Mouse (Mus musculus): ENCODE data around the gene Gm47985. TPM values are rescaled to one million over a fixed set of nuclear protein-coding genes. Genes with fewer than 3 reads are reported as not detected.
"Not testable (repeated sequence)": the region's sequence is repeated elsewhere in the genome, so short reads cannot be mapped to it uniquely, and the experiment has no call there.

Gene Gm47985
- polyA plus RNA-seq, 2 experiments from 2014 or later, result not detected

DNA sequence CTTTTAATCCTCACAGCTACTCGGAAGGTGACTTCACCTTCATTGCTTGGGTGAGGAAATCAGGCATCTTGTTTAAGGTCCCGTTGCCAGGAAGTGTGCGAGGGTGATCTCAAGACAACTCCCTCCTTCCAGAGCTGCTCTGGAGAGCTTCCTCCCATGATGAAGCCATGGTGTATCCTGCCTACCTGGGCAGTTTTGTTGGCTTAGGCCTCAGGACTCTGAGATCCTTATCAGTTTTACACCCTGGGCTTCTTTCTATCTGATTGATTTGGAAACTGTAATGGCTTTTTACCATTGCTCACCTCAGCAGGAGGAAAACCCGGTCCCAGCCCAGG lies 4.4 kb upstream of the Gm47985 start:
- ATAC-seq, result no peak

DNA sequence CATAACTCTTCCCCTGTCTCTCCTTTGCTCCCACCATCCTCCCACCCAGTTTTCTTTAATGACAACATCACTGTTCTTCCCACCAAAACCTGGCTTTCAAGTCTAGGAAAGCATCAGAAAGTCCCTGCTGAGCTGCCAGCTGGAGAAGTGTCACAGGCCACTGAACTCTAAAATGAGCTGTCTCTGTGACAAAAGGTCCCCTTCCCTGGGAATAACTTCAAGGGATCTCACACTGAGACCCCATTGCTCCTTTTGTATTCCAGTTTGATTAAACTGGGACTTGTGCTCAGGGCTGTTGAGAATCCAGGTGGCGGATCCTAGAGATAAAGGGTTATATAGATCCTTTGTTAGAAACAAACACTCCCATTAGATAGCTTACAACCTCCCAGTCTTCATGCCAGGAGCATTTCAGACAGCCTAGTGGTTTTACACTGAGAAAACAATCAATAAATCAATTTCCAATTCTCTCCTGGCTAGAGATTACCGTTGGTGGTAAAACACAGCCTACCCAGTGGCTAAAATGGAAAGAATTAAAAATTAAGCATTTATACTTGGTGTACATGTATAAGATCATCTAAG lies 3.7 kb upstream of the Gm47985 start:
- no peak for ATAC-seq

DNA sequence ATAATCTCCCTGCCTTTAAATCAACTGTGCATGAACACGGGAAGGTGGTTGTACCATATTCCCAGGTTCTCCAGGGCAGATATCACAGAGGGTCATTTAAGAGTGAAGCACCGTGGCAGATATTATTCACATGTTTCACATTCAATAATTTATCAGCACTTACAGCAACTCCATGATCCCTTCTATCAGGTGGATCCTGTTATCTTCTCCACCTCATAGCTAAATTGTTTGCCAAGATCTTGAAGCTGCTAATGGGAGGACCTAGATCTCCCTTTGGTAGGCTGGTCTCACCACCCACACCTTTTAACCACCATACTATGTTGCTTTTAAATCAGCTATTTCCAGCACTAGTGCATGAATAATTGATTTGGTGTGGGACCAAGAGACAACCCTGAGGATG lies 2.2 kb upstream of the Gm47985 start:
- ATAC-seq, result no peak

DNA sequence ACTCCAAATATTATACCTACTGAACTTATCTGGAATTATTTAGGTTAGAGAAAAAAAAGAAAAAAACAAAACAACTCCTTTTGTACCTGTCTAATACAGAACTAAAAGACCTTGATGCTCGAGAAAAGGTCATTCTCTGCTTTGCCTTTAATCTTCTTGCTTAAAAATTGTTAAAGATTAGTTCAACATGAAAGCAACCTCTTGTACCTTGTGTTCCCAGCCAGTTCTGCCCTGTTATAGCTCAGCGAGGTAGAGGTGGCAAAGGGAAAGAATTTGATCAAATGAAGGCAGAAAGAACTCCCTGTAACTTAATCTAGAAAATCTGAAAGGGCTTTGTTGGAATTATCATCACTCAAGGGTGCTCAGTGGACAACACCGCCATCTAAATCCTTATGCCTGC lies 3.8 kb downstream of the Gm47985 start:
- ATAC-seq, result not testable (repeated sequence)

DNA sequence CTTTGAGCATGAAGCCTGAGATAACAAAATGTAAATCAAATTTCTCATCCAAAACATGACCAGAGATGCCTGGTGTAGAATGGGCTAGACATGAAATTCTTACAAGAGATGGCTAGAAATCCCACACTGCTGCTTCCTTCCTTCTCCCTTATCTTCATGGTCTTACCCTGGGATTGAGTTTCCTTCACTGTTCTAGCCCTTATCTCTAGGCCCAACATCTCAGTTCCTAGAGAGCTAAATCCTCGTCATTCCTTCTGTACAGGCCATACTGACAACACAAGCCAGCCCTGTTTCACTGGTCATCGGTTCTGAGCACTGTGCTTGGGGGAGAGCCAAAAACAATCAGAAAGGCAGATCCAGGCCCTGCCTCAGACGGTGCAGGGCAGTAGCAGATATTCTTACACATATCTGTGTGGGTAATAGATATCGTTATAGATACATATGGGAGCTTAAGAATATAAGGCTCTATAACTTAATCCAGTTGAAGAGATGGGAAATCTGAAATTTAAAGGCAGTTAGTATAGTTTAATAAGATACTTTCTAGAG lies 4.6 kb downstream of the Gm47985 start:
- ATAC-seq, result not testable (repeated sequence)

DNA sequence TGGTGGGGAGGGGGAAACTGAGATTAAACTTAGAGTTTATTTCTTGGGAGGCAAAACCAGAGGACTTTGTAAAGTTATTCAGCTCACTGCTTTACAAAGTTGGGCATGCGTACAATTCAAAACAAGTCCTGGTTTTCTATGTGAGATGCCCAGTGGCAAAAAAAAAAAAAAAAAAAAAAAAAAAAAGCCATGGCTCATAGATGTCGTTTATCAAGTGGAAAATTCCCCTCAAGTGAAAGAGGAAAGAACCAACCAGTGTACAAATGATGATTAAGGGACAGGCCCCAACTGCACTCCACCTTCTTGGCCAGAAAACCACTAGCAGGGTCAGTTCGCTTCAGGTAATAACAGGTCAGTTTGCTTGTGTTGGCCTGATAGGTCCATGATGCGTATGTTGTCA lies 6.1 kb downstream of the Gm47985 start:
- no peak for ATAC-seq

DNA sequence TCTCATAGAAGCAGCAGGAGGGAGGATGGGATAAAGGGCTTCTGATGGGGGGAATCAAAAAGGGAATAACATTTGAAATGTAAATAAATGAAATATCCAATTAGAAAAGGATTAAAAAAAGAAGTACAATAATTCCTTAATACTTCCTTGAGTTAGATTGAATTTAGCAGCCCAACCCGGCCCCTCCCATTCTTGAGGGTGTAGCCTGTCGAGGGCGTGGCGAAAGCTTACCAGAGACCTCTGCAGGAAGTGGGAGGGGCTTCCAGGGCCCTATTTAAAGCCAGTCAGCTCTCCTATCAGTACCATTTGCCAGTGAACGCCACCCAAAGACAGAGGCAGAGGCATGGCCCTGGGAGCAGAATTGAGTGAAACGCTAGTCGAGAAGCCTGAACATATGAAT lies 9.7 kb downstream of the Gm47985 start, which contains the start of gene Gm8947:
Gm8947 (plus strand) TSS at position 302 of the 400 bp plus-strand sequence.
- ATAC-seq, result not testable (repeated sequence)

DNA sequence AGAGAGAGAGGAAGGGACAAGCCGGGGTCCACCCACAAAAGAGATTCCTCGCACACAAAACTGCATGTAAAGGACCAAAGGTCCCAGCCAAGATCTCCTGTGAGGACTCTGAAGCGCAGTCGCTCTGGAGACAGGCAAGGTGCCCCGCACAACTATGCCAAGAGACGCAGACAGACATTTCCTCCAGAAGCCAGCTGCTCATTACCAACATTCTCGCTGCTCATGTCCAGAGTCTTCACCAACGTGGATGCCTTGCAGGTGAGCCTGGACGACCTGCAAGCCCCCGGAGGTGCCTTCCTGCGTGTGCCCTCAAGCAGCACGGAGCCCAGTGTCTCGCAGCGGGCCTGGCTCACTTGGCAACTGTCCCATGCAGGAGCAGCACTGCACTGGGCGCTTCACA lies 10.4 kb downstream of the Gm47985 start:
- ATAC-seq, result not testable (repeated sequence)

DNA sequence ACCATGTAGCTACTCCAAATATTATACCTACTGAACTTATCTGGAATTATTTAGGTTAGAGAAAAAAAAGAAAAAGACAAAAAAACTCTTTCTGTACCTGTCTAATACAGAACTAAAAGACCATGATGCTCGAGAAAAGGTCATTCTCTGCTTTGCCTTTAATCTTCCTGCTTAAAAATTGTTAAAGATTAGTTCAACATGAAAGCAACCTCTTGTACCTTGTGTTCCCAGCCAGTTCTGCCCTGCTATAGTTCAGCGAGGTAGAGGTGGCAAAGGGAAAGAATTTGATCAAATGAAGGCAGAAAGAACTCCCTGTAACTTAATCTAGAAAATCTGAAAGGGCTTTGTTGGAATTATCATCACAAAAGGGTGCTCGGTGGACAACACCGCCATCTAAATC lies 13.6 kb downstream of the Gm47985 start:
- not testable (repeated sequence) for ATAC-seq

DNA sequence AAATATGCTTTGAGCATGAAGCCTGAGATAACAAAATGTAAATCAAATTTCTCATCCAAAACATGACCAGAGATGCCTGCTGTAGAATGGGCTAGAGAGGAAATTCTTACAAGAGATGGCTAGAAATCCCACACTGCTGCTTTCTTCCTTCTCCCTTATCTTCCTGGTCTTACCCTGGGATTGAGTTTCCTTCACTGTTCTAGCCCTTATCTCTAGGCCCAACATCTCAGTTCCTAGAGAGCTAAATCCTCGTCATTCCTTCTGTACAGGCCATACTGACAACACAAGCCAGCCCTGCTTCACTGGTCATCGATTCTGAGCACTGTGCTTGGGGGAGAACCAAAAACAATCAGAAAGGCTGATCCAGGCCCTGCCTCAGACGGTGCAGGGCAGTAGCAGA lies 14.4 kb downstream of the Gm47985 start:
- ATAC-seq, result not testable (repeated sequence)

DNA sequence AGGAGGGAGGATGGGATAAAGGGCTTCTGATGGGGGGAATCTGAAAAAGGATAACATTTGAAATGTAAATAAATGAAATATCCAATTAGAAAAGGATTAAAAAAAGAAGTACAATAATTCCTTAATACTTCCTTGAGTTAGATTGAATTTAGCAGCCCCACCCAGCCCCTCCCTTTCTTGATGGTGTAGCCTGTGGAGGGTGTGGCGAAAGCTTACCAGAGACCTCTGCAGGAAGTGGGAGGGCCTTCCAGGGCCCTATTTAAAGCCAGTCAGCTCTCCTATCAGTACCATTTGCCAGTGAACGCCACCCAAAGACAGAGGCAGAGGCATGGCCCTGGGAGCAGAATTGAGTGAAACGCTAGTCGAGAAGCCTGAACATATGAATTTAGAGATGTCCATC lies 15.8 kb downstream of the Gm47985 start, which contains the start of gene Gm47995:
Gm47995 (plus strand) TSS at position 329 of the 400 bp plus-strand sequence.
- not testable (repeated sequence) for ATAC-seq

DNA sequence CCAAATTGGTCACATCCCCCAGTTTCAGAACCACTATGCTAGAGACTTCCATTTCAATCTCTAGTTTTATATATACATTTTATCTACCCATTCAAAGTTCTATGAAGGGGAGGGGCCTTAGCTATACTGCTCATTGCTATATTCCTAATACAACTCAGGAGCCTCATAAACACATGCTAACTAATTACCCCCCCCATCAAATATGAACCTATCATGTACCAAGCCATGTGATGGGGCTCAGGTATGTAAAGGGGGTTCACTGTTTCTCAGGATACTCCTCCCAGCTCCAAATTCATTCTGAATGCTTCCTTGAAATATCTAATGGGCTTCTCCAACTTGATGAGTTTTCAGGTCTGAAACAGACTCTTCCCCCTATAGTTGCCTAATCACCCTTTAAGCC lies 18.3 kb downstream of the Gm47985 start:
- not testable (repeated sequence) for ATAC-seq

DNA sequence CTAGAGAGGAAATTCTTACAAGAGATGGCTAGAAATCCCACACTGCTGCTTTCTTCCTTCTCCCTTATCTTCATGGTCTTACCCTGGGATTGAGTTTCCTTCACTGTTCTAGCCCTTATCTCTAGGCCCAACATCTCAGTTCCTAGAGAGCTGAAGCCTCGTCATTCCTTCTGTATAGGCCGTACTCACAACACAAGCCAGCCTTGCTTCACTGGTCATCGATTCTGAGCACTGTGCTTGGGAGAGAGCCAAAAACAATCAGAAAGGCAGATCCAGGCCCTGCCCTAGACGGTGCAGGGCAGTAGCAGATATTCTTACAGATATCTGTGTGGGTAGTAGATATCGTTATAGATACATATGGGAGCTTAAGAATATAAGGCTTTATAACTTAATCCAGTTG lies 20.4 kb downstream of the Gm47985 start:
- not testable (repeated sequence) for ATAC-seq

DNA sequence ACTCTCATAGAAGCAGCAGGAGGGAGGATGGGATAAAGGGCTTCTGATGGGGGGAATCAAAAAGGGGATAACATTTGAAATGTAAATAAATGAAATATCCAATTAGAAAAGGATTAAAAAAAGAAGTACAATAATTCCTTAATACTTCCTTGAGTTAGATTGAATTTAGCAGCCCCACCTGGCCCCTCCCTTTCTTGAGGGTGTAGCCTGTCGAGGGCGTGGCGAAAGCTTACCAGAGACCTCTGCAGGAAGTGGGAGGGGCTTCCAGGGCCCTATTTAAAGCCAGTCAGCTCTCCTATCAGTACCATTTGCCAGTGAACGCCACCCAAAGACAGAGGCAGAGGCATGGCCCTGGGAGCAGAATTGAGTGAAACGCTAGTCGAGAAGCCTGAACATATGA lies 21.5 kb downstream of the Gm47985 start, which contains the start of gene 3110040M04Rik:
3110040M04Rik (plus strand) TSS at position 304 of the 400 bp plus-strand sequence.
- ATAC-seq, result not testable (repeated sequence)

DNA sequence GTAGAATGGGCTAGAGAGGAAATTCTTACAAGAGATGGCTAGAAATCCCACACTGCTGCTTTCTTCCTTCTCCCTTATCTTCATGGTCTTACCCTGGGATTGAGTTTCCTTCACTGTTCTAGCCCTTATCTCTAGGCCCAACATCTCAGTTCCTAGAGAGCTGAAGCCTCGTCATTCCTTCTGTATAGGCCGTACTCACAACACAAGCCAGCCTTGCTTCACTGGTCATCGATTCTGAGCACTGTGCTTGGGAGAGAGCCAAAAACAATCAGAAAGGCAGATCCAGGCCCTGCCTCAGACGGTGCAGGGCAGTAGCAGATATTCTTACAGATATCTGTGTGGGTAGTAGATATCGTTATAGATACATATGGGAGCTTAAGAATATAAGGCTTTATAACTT lies 26.2 kb downstream of the Gm47985 start:
- not testable (repeated sequence) for ATAC-seq

DNA sequence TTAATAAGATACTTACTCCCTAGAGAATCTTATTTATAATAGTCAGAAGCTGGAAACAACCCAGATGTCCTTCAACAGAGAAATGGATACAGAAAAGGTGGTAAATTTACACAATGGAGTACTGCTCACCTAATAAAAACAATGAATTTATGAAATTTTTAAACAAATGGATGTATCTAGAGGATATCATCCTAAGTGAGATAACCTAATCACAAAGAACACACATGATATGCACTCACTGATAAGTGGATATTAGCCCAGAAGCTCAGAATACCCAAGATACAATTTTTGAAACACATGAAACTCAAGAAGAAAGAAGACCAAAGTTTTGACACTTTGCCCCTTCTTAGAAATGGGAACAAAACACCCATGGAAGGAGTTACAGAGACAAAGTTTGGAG lies 26.6 kb downstream of the Gm47985 start:
- not testable (repeated sequence) for ATAC-seq

DNA sequence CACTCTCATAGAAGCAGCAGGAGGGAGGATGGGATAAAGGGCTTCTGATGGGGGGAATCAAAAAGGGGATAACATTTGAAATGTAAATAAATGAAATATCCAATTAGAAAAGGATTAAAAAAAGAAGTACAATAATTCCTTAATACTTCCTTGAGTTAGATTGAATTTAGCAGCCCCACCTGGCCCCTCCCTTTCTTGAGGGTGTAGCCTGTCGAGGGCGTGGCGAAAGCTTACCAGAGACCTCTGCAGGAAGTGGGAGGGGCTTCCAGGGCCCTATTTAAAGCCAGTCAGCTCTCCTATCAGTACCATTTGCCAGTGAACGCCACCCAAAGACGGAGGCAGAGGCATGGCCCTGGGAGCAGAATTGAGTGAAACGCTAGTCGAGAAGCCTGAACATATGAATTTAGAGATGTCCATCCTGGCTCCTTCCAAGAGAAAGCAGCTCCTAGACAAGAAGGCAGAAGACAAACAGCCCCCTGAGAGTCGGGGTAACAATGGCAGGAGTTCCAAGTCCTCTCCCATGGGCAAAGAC lies 27.6 kb downstream of the Gm47985 start, which contains the start of gene Gm47996:
Gm47996 (plus strand) TSS at position 308 of the 532 bp plus-strand sequence.
- ATAC-seq, result not testable (repeated sequence)

DNA sequence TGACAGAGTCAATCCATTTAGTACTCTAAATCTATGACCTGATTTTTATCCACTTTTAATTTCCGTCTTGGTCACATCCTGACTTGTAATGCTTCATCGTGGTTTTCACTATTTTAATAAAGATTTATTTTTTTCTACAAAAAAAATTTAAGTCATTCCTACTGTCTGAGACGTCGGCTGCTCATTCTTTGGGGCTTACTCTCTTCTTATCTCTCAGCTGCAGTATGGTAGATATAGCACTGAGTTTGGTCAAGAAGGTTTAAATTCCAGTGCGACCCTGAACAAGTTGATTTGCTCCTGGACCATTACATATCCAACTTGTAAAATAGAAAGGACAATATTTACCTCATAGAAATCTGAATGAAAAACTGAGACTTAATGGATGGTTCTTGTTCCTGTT lies 29.3 kb downstream of the Gm47985 start:
- not testable (repeated sequence) for ATAC-seq

DNA sequence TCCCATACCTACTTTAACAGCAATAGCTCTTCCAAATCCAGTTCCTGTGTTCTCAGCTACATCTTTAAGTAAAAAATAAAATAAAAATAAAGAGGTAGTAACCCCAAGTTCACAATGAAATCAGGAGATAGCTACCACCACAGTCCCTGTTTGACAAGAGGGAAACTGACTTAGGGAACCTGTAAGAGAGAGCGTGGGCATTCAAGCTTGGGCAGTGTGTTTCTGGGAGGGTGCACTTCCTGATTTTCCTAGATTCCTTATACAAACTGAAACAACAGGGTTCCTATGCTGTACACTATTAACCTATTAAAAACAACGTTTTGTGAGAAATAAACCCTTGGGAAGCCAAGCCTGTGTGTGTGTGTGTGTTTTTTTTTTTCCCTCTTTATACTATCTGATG lies 32.5 kb downstream of the Gm47985 start:
- no peak for ATAC-seq

DNA sequence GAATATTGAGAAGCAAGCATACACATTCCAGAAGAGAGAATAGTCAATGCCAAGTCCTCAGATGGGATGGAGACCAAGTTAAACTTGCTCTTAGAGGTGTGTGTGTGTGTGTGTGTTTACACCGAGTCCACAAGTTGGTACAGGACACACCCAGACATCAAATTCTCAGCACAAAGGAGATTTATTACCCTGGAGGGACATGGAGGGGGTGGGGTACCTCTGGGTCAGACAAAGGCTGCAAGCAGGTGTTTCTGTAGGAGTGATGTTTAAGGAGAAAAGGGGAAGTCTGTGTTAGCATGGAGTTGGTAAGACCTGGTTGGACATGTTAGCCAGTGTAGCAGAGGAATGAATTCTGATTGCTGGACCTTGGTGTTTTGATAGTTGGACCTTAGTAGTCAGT lies 33.6 kb downstream of the Gm47985 start:
- ATAC-seq, result no peak

DNA sequence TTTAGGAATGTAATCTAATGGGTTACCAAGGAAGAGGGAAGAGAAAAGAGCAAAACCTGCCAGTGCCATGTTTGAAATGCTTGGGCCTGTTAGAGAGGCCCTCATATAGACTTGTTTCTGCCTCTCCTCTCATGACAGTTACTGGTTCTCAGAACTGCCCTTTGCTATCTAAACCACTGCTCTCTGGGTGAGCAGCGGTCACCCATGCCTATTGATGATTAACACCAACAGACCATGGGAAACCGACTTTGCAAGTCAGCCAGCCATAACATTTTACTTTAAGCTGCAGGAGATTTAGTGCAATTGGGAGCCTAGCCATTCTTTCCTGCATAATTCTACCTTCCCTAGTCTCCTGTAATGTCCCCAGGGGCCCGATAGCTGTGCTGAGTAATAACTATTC lies 34.1 kb downstream of the Gm47985 start:
- ATAC-seq, result no peak

DNA sequence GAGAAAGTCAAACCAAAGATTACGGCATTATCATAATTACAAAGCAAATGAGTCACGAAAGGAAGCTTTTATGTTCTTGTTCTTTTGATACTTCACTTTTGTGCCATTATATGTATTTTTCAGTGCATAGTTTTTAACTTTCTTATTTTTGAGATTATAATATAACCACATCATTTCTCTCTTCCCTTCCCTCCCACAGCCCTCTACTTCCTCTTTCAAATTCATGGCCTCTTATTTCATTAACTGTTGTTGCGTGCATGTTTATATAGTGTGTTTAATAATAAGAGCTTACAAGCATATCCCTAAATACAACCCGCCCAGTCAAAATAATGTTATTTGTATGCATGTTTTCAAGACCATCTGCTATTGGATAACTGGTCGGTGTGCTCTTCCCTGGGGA lies 36.7 kb downstream of the Gm47985 start:
- no peak for ATAC-seq

DNA sequence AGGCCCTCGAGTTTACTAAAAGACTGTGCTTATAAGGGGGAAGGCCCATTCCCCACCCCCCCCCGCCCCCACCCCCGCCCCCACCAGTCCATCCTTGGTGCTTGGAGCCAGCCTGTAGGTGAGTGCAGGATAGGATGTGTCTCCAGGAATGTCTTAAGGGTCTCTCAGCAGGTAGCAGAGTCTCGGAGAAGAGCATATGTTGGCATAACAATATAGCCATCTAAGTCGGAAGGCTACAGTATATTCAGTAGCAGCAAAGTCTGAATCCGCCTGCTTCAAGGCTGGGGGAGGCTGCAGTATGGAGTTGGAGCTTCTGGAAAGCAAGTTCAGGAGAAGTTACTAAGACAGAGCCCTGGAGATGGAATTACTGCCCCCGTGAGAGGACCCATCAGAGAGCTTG lies 37.8 kb downstream of the Gm47985 start:
- no peak for ATAC-seq

DNA sequence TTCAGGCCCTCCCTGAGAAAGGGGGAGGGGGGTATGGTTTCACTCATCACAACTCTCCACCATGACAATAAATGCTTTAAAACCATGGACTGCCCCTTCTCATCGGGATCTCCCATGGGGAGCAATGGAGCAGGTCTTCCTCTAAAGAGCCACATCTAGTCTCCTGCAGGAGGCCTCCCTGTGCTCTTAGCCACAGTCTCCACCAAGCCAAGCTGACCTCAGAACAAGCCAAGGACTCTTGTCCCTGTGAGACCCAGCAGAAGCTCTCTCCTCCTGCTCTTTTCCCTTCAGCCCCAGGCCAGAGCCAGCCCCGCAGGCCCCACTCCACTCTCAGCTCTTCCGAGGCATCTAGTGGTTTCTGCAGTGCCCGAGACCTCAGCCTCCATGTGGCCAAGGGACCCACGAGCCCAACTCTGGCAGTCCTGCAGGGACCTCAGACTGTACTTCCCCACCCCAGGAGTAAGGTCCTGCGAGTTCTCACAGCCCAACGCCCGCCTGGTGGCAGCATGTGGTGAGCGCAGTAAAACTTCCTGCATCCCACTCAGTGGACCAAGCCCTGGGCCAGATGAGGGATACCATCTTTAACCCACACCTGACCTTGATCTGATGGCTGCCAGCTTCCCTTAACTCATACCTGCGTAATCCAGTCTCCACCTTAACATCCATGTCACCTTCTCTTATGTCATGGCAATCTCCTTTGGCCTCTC lies 40.4 kb downstream of the Gm47985 start:
- no peak for ATAC-seq

Measured in activated CD4-positive, CD25-positive, alpha-beta regulatory T cell, adult 4 months (primary cell).